Mouse (Mus musculus) central nervous system, embryonic 14 days (tissue): ENCODE measurements around the gene H2al2a. TPM values are rescaled to one million over a fixed set of nuclear protein-coding genes. Genes with fewer than 3 reads are reported as not detected.

Source experiments
- polyA plus RNA-seq: library from polyadenylated mRNA; depleted of rRNA; stranded (reverse); fragments of >200 nt; gene quantifications from 2 replicates; pipeline ENCODE4 v1.2.3, GENCODE M21; 2012; rRNA removed

Gene H2al2a
- not detected in 2 replicates for polyA plus RNA-seq

DNA sequence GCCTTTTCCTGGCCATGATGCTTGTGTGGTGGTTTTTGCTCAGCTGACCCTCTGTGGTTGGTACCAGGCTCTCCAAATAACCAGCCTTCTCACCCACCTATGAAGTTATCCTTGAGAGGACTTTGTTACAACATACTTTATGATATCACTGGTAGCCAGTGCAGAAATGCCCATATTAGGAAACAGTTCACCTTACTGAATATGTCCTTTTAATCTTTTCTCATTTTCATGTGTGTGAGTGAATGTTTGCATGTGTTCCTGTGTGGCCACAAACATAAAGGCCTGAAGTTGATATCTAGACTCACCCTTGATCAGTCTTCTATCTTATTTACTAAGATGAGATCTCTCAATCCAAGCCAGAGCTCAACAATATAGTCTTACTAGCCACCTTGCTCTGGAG lies at the start of gene H2al2a:
Gene H2al2a, minus strand, starts transcription at position 101 of the 400 bp plus-strand sequence.

DNA sequence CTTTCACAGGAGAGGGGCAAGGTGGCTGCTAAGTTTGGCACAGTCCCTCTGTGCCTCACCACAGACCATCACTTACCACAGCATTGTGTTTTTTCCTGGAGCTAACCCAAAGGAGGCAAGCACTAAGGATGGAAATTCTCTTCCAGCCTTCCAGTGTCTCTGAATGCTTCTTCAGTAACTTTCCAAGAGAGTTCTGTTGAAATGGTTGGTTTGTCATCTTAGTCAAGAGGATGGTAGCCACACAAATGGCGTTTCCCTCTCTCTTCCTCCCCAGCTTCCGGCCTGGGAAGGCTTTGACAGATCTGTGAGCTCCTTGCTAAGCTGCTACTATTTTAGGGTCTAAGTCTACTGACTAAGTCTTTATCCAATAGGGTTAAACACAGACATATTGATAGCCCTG lies 40.7 kb upstream of the H2al2a start, which contains the start of gene A930004D18Rik:
Gene A930004D18Rik, minus strand, starts transcription at position 247 of the 400 bp plus-strand sequence.

Other genes with a start within 250 kb of the H2al2a start
- 5.9 and 6.7 TPM in 2 replicates for gene A930004D18Rik, start 40.8 kb upstream of the H2al2a start, polyA plus RNA-seq
- gene Skida1, start 52.1 kb upstream of the H2al2a start, polyA plus RNA-seq: 27.3 and 36.0 TPM in 2 replicates
- 51.8 and 53.9 TPM in 2 replicates for gene Mllt10, start 58.3 kb upstream of the H2al2a start, polyA plus RNA-seq